Mouse (Mus musculus) lung, postnatal 0 days (tissue): ENCODE measurements around the gene Tab2. TPM values are rescaled to one million over a fixed set of nuclear protein-coding genes. Genes with fewer than 3 reads are reported as not detected.

Experiments used
- ATAC-seq: fragments of 200-750 bp; cut with Nextera tagmentation; 2 replicates; pipeline ENCODE4 v1.8.0; 2017; ENCODE audit warnings: moderate library complexity
- DNase-seq: peaks from one replicate; pipeline ENCODE4 v3.0.0-alpha.2; 2016; ENCODE audit warnings: low spot score
- H3K27ac ChIP-seq: fragments of 300-500 bp; sonication (generic); 2 replicates; pipeline ENCODE4 v1.5.1; 2014; ENCODE audit warnings: antibody characterized with exemption, mild to moderate bottlenecking, low read length, mixed read lengths
- H3K27me3 ChIP-seq: fragments of 300-500 bp; sonication (generic); replicated peaks from 2 replicates; pipeline ENCODE4 v1.6.1; 2014; ENCODE audit warnings: low read length, mixed read lengths; ENCODE audit not compliant: insufficient read depth
- H3K36me3 ChIP-seq: fragments of 300-500 bp; sonication (generic); 2 replicates; pipeline ENCODE4 v1.6.1; 2014; ENCODE audit warnings: low read length, mixed read lengths; ENCODE audit not compliant: insufficient read depth
- H3K4me1 ChIP-seq: fragments of 300-500 bp; sonication (generic); 2 replicates; pipeline ENCODE4 v1.6.1; 2014; ENCODE audit warnings: antibody characterized with exemption, low read depth, low read length, mixed read lengths; ENCODE audit not compliant: insufficient read depth
- H3K4me2 ChIP-seq: fragments of 300-500 bp; sonication (generic); replicated peaks from 2 replicates; pipeline ENCODE4 v1.6.1; 2014; ENCODE audit warnings: low read depth, mild to moderate bottlenecking, low read length, moderate library complexity, mixed read lengths
- H3K4me3 ChIP-seq: fragments of 300-500 bp; sonication (generic); 2 replicates; pipeline ENCODE4 v1.5.1; 2014; ENCODE audit warnings: low read depth, low read length
- H3K9ac ChIP-seq: fragments of 300-500 bp; sonication (generic); replicated peaks from 2 replicates; pipeline ENCODE4 v1.6.1; 2014; ENCODE audit warnings: low read depth, mild to moderate bottlenecking
- H3K9me3 ChIP-seq: fragments of 300-500 bp; sonication (generic); 2 replicates; pipeline ENCODE4 v1.6.1; 2016; ENCODE audit warnings: low read length, mixed read lengths
- CTCF ChIP-seq: IDR thresholded peaks from 2 replicates; pipeline ENCODE4 v1.5.1; 2016; ENCODE audit warnings: antibody characterized with exemption, mild to moderate bottlenecking
- EP300 ChIP-seq: IDR thresholded peaks from 2 replicates; pipeline ENCODE4 v1.6.1; 2016; ENCODE audit warnings: antibody characterized with exemption, mild to moderate bottlenecking, control low read depth
- WGBS: fragments of 180-500 bp; shearing (Covaris S2); extraction: QIAGEN DNeasy Blood & Tissue Kit; methylation state at CpG from one replicate; pipeline ENCODE4 v1.1.7; 2014; 5-methylcytosine and 5-hydroxymethylcytosine counted together
- polyA plus RNA-seq: library from polyadenylated mRNA; unstranded; fragments of >200 nt; fragmentation: Nextera tagmentation; extraction: Ambion mirVana; gene quantifications from 2 replicates; pipeline ENCODE4 v1.2.1, GENCODE M21; 2015

Gene Tab2
- polyA plus RNA-seq, 1 experiment from 2014 or later = 16.8 TPM

GRCm38 (mm10) chr10:7864806-7865205 is 91.2 kb downstream of the Tab2 start:
- DNase-seq = no peak
- no peak overlapping the region for H3K4me2 ChIP-seq
- 85% methylated on average over 3 of the region's 3 CpGs for WGBS

DNA sequence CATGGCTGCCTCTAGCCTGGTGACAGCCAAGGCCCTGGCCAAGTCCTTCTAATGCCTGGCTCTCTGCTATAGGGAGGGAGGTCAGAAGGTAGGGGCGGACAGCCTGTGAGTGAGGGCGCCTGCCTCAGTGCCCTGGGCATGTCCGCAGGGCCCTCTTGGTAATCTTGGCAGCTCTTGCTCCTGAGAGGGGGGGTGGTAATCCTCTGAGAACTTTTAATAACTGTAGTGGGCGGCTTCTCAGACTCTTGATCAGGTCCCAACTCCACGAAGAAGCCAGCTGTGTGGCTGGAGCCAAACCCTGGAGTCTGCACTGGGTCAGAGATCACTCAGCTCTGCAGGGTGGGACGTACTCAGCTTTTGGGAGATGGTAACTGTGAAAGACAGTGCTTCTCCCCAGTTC is 91.8 kb downstream of the Tab2 start:
- peak; percentile 7 for DNase-seq
- 63% methylated on average over 6 of the region's 6 CpGs for WGBS

More at GRCm38 (mm10) chr10:7864806-7865205, 91.2 kb downstream of the Tab2 start:
- no peak overlapping the region for H3K27ac ChIP-seq
- no peak overlapping the region for H3K4me3 ChIP-seq
- H3K27me3 ChIP-seq = peaks cover 17% of the 10 kb centered on the region; the same call in 1 of the 2 replicates
- no peaks in the 10 kb centered on the region for H3K36me3 ChIP-seq
- H3K9me3 ChIP-seq = no peaks in the 10 kb centered on the region
- no peaks in the 10 kb centered on the region for H3K4me1 ChIP-seq
- no peak for ATAC-seq
- H3K9ac ChIP-seq = no peak overlapping the region
- TF ChIP-seq CTCF (no peak), EP300 (no peak)

GRCm38 (mm10) chr10:7863411-7863810 is 92.6 kb downstream of the Tab2 start:
- peaks cover 12% of the 10 kb centered on the region; the same call in 1 of the 2 replicates for H3K27me3 ChIP-seq
- no peak overlapping the region for H3K9ac ChIP-seq
- TF ChIP-seq EP300 = no peak
- no peak overlapping the region for H3K4me2 ChIP-seq
- WGBS = 85% methylated on average over 6 of the region's 6 CpGs
- H3K4me1 ChIP-seq = no peaks in the 10 kb centered on the region
- no peaks in the 10 kb centered on the region for H3K36me3 ChIP-seq
- H3K27ac ChIP-seq = no peak overlapping the region
- H3K4me3 ChIP-seq = no peak overlapping the region
- ATAC-seq (no peak), DNase-seq (no peak)
- no peaks in the 10 kb centered on the region for H3K9me3 ChIP-seq

More for the DNA sequence above, 91.8 kb downstream of the Tab2 start:
- no peak for ATAC-seq
- H3K27me3 ChIP-seq = peaks cover 14% of the 10 kb centered on the region; the same call in 1 of the 2 replicates
- no peak overlapping the region for H3K4me3 ChIP-seq
- H3K36me3 ChIP-seq = no peaks in the 10 kb centered on the region
- H3K4me2 ChIP-seq = no peak overlapping the region
- H3K9ac ChIP-seq = no peak overlapping the region
- H3K27ac ChIP-seq = no peak overlapping the region
- H3K9me3 ChIP-seq = no peaks in the 10 kb centered on the region
- TF ChIP-seq CTCF = no peak
- H3K4me1 ChIP-seq = no peaks in the 10 kb centered on the region

DNA sequence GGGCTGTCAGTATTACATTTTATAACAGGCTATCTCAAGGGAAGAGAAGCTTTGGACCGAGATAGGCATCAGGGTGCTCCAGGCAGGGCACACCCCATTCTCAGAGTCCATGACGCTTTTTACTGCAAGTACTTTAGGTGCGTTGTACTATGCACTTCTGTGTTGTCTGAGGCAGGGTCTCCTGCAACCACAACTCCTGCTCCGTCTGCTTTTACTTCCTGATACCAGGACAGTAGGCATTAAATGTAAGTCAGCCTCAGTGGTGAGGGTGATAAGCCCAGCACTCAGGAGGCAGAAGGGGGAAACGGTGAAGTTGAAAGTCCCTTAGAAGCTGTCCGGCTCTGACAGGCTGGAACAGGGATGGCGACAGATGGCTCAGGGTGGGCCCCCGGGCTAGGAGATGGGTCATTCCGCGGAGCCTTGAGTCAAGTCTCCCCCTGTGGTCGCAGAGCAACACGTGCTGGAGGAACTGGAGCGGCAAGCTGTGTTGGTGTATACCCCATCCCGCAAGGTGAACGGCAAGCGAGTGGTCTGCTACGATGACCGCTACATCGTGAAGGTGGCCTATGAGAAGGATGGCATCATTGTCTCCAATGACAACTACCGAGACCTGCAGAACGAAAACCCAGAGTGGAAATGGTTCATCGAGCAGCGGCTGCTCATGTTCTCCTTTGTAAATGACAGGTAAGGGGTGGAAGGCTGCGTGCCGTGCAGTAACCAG is 93.9 kb downstream of the Tab2 start:
- 86% methylated on average over 24 of the region's 25 CpGs for WGBS
- Histone ChIP-seq H3K4me1 (no peaks in the 10 kb centered on the region), H3K4me3 (no peak overlapping the region), H3K9me3 (no peaks in the 10 kb centered on the region), H3K27ac (no peak overlapping the region), H3K36me3 (no peaks in the 10 kb centered on the region), H3K27me3 (0 out of 2 replicates have a peak, but pooled peaks cover 2% of the 10 kb centered on the region), H3K9ac (no peak overlapping the region), H3K4me2 (no peak overlapping the region)
- TF ChIP-seq CTCF (no peak), EP300 (no peak)
- no peak for ATAC-seq
- DNase-seq = no peak

- no peak overlapping the region for H3K4me2 ChIP-seq
- no peak overlapping the region for H3K4me3 ChIP-seq
- H3K9me3 ChIP-seq = no peaks in the 10 kb centered on the region
- no peak overlapping the region for H3K27ac ChIP-seq
- ATAC-seq (no peak), DNase-seq (no peak)
- no peak for TF ChIP-seq EP300
- TF ChIP-seq CTCF = no peak
- no peaks in the 10 kb centered on the region for H3K27me3 ChIP-seq
- WGBS = 63% methylated on average over 14 of the region's 14 CpGs
- H3K36me3 ChIP-seq = no peaks in the 10 kb centered on the region
- no peaks in the 10 kb centered on the region for H3K4me1 ChIP-seq
- no peak overlapping the region for H3K9ac ChIP-seq
Measured at GRCm38 (mm10) chr10:7861259-7861936, 94.6 kb downstream of the Tab2 start.

GRCm38 (mm10) chr10:7860494-7860893 is 95.5 kb downstream of the Tab2 start:
- no peak for ATAC-seq
- no peak for DNase-seq
- TF ChIP-seq CTCF (no peak), EP300 (no peak)
- Histone ChIP-seq H3K36me3 (no peaks in the 10 kb centered on the region), H3K9me3 (no peaks in the 10 kb centered on the region), H3K4me1 (no peaks in the 10 kb centered on the region), H3K27ac (no peak overlapping the region), H3K9ac (no peak overlapping the region), H3K4me3 (no peak overlapping the region), H3K4me2 (no peak overlapping the region), H3K27me3 (no peaks in the 10 kb centered on the region)
- WGBS = 87% methylated on average over 7 of the region's 7 CpGs

Other genes with a start within 250 kb of the Tab2 start
- 30.6 and 33.6 TPM in 2 replicates for gene Katna1, start 230.2 kb downstream of the Tab2 start, polyA plus RNA-seq
- 167 TPM in 2 replicates for gene Ginm1, start 163.4 kb downstream of the Tab2 start, polyA plus RNA-seq
- 30.5 and 30.6 TPM in 2 replicates for gene Ppil4, start 163.3 kb downstream of the Tab2 start, polyA plus RNA-seq
- gene Zc3h12d, start 123.8 kb downstream of the Tab2 start, polyA plus RNA-seq = 0.39 and 0.40 TPM in 2 replicates